Mouse (Mus musculus): ENCODE results near the gene Chrna3.

- TF ChIP-seq EP300 (IDR thresholded peaks at IDR 0.05) (no peak), CTCF (IDR thresholded peaks at IDR 0.05) (no peak)
Measured at GRCm38 (mm10) chr9:55067260-55067964, 41.0 kb upstream of the Chrna3 start.
